Mouse (Mus musculus) heart, postnatal 0 days (tissue): ENCODE results near the gene Atg7. TPM values are rescaled to one million over a fixed set of nuclear protein-coding genes. Genes with fewer than 3 reads are reported as not detected.

ENCODE experiments used
- ATAC-seq: fragments of 200-750 bp; cut with Nextera tagmentation; 2 replicates; pipeline ENCODE4 v1.8.0; 2017; ENCODE audit warnings: low read depth, moderate number of reproducible peaks, moderate library complexity; ENCODE audit not compliant: insufficient read depth
- DNase-seq: peaks from one replicate; pipeline ENCODE4 v3.0.0-alpha.2; 2016; ENCODE audit warnings: low spot score
- H3K27ac ChIP-seq: fragments of 300-500 bp; sonication (generic); 2 replicates; pipeline ENCODE4 v1.5.1; 2014; ENCODE audit warnings: low read depth, mild to moderate bottlenecking
- H3K27me3 ChIP-seq: fragments of 300-500 bp; sonication (generic); 2 replicates; pipeline ENCODE4 v1.6.1; 2014; ENCODE audit warnings: low read length, mixed read lengths; ENCODE audit not compliant: control insufficient read depth, insufficient read depth
- H3K36me3 ChIP-seq: fragments of 300-500 bp; sonication (generic); replicated peaks from 2 replicates; pipeline ENCODE4 v1.6.1; 2014; ENCODE audit warnings: low read length, mixed read lengths; ENCODE audit not compliant: control insufficient read depth, insufficient read depth
- H3K4me1 ChIP-seq: fragments of 300-500 bp; sonication (generic); 2 replicates; pipeline ENCODE4 v1.6.1; 2014; ENCODE audit warnings: antibody characterized with exemption; ENCODE audit not compliant: control insufficient read depth, insufficient read depth
- H3K4me2 ChIP-seq: fragments of 300-500 bp; sonication (generic); 2 replicates; pipeline ENCODE4 v1.6.1; 2014; ENCODE audit warnings: low read depth, mild to moderate bottlenecking, low read length, moderate library complexity
- H3K4me3 ChIP-seq: fragments of 300-500 bp; sonication (generic); 2 replicates; pipeline ENCODE4 v1.5.1; 2014; ENCODE audit warnings: low read depth, low read length
- H3K9ac ChIP-seq: fragments of 300-500 bp; sonication (generic); replicated peaks from 2 replicates; pipeline ENCODE4 v1.6.1; 2014; ENCODE audit warnings: low read depth, low read length, mixed read lengths
- H3K9me3 ChIP-seq: fragments of 300-500 bp; sonication (generic); replicated peaks from 2 replicates; pipeline ENCODE4 v1.6.1; 2016; ENCODE audit warnings: low read length; ENCODE audit not compliant: control insufficient read depth
- CTCF ChIP-seq: IDR thresholded peaks from 2 replicates; pipeline ENCODE4 v1.5.1; 2016; ENCODE audit warnings: antibody characterized with exemption, control low read depth, low read depth
- EP300 ChIP-seq: IDR thresholded peaks from 2 replicates; pipeline ENCODE4 v1.6.1; 2016; ENCODE audit warnings: antibody characterized with exemption, low read depth
- WGBS: fragments of 180-500 bp; shearing (Covaris S2); extraction: QIAGEN DNeasy Blood & Tissue Kit; methylation state at CpG from one replicate; pipeline ENCODE4 v1.1.7; 2014; 5-methylcytosine and 5-hydroxymethylcytosine counted together
- polyA plus RNA-seq: library from polyadenylated mRNA; unstranded; fragments of >200 nt; fragmentation: Nextera tagmentation; extraction: Ambion mirVana; gene quantifications from 2 replicates; pipeline ENCODE4 v1.2.1, GENCODE M21; 2015
- total RNA-seq: library from RNA; depleted of rRNA; stranded (reverse); fragments of >200 nt; gene quantifications from 2 replicates; pipeline ENCODE4 v1.2.3, GENCODE M21; 2014; ENCODE audit warnings: low replicate concordance

The Atg7 gene
- total and polyA plus RNA-seq, 2 experiments from 2014 or later, result 13.8 to 14.8 TPM

DNA sequence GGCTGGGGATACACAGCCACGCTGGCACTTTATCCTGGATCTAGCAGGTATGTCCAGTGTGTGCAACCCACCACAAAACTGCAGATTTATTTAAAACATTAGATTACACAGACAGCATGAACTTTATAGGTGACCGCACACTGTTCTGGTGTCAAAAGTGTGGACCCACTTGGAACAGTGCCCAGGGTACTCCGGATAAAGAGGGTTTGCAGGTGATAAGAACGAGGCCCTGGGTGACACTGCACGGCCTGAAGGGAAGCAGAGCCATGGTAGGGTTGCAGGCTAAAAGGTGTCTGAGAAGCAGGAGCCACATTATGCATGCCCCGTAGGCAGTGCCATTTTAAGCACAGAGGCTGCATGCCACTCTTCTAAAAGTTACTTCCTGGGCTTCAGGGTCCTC lies 4.1 kb downstream of the Atg7 start:
- TF ChIP-seq CTCF (no peak), EP300 (no peak)
- Histone ChIP-seq H3K9me3 (no peaks in the 10 kb centered on the region), H3K27ac (no peak overlapping the region), H3K36me3 (no peaks in the 10 kb centered on the region), H3K4me2 (no peak overlapping the region), H3K27me3 (no peaks in the 10 kb centered on the region), H3K4me1 (0 out of 2 replicates have a peak, but pooled peaks cover 6% of the 10 kb centered on the region), H3K4me3 (no peak overlapping the region), H3K9ac (no peak overlapping the region)
- 39% methylated on average over 6 of the region's 6 CpGs for WGBS
- ATAC-seq (no peak), DNase-seq (no peak)

GRCm38 (mm10) chr6:114648352-114649030 lies 5.6 kb downstream of the Atg7 start:
- ATAC-seq (no peak), DNase-seq (no peak)
- TF ChIP-seq CTCF (no peak), EP300 (no peak)
- Histone ChIP-seq H3K4me1 (0 out of 2 replicates have a peak, but pooled peaks cover 5% of the 10 kb centered on the region), H3K9ac (no peak overlapping the region), H3K27me3 (no peaks in the 10 kb centered on the region), H3K9me3 (no peaks in the 10 kb centered on the region), H3K36me3 (no peaks in the 10 kb centered on the region), H3K4me3 (no peak overlapping the region), H3K27ac (no peak overlapping the region), H3K4me2 (no peak overlapping the region)
- WGBS, result 86% methylated on average over 4 of the region's 4 CpGs

GRCm38 (mm10) chr6:114652209-114652608 lies 9.3 kb downstream of the Atg7 start:
- no peak for TF ChIP-seq EP300
- no peak for TF ChIP-seq CTCF
- 45% methylated on average over 3 of the region's 3 CpGs for WGBS

DNA sequence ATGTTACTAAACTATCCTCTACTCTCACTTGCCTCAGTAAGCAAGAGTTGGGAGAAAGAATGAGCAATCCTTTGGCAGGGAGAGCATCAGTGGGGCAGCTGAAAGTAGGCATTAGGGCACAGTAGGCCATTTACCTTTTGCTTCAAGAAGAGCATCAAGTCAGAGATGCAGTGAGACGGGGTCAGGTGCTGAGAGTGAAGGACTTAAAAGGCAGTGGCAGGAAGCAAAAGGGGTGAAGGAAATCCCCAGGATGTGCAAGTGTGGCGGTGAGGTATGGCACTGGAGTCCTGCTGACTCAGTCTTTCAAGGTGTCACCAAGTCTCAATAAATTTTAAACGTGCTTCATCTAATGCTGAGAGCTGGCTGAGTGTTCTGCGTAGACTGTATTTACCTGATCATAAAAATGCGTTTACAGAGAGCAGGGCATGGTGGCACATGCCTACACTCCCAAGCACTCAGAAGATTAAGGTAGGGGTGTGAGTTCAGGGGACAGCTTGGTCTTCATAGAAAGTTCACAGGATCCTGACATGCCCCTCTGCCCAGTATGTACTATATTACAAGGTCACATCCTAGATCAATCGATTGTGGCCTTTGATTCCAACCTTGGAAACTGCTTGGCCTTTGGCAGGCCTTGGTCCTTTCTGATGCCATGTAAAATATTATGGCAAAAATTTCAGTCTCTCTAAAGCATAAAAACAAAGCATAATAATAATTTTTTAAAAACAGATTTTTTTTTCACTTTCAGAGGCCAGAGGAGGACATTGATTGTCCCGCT lies 14.1 kb downstream of the Atg7 start:
- WGBS, result 76% methylated on average over 7 of the region's 7 CpGs
- no peak for DNase-seq
- no peak for ATAC-seq

More at GRCm38 (mm10) chr6:114652209-114652608, 9.3 kb downstream of the Atg7 start:
- Histone ChIP-seq H3K9me3 (no peaks in the 10 kb centered on the region), H3K27me3 (no peaks in the 10 kb centered on the region), H3K27ac (no peak overlapping the region), H3K4me1 (no peaks in the 10 kb centered on the region), H3K4me2 (no peak overlapping the region), H3K36me3 (no peaks in the 10 kb centered on the region), H3K4me3 (no peak overlapping the region), H3K9ac (no peak overlapping the region)
- ATAC-seq, result no peak
- DNase-seq, result no peak

DNA sequence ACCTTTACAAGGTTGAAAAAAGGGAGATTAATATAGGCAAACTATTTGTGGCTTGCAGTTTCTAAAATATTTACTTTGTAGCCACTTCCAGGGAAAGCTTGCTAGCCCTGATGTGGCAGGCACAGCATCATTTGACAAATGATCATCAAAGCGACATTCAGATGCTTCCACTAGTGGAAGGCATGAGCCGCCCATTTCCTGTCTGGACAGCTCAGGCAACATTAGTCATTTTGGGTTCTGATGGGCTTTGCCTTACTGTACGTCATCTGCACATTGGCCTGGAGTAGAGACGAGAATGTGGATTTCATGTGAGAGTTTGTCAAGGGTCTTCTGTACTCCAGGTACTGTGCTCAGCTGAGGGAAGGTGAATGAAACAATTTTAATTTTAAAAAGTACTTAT lies 14.9 kb downstream of the Atg7 start:
- TF ChIP-seq CTCF (no peak), EP300 (no peak)
- H3K9ac ChIP-seq, result no peak overlapping the region
- H3K36me3 ChIP-seq, result no peaks in the 10 kb centered on the region
- H3K4me2 ChIP-seq, result no peak overlapping the region
- H3K4me1 ChIP-seq, result no peaks in the 10 kb centered on the region
- H3K27ac ChIP-seq, result no peak overlapping the region
- H3K9me3 ChIP-seq, result no peaks in the 10 kb centered on the region
- H3K4me3 ChIP-seq, result no peak overlapping the region
- H3K27me3 ChIP-seq, result no peaks in the 10 kb centered on the region
- ATAC-seq (no peak), DNase-seq (no peak)
- 65% methylated on average over 4 of the region's 4 CpGs for WGBS

More for the DNA sequence above, 14.1 kb downstream of the Atg7 start:
- H3K4me1 ChIP-seq, result no peaks in the 10 kb centered on the region
- H3K9ac ChIP-seq, result no peak overlapping the region
- no peak overlapping the region for H3K4me3 ChIP-seq
- H3K27me3 ChIP-seq, result no peaks in the 10 kb centered on the region
- TF ChIP-seq EP300 (no peak), CTCF (no peak)
- H3K9me3 ChIP-seq, result no peaks in the 10 kb centered on the region
- no peak overlapping the region for H3K27ac ChIP-seq
- no peak overlapping the region for H3K4me2 ChIP-seq
- no peaks in the 10 kb centered on the region for H3K36me3 ChIP-seq
